Mouse (Mus musculus): ENCODE data around the gene Il6. TPM values are rescaled to one million over a fixed set of nuclear protein-coding genes. Genes with fewer than 3 reads are reported as not detected.

Il6 gene
- polyA plus RNA-seq (2014; fragmentation: Nextera tagmentation; extraction: Ambion mirVana), result not detected in 2 replicates

DNA sequence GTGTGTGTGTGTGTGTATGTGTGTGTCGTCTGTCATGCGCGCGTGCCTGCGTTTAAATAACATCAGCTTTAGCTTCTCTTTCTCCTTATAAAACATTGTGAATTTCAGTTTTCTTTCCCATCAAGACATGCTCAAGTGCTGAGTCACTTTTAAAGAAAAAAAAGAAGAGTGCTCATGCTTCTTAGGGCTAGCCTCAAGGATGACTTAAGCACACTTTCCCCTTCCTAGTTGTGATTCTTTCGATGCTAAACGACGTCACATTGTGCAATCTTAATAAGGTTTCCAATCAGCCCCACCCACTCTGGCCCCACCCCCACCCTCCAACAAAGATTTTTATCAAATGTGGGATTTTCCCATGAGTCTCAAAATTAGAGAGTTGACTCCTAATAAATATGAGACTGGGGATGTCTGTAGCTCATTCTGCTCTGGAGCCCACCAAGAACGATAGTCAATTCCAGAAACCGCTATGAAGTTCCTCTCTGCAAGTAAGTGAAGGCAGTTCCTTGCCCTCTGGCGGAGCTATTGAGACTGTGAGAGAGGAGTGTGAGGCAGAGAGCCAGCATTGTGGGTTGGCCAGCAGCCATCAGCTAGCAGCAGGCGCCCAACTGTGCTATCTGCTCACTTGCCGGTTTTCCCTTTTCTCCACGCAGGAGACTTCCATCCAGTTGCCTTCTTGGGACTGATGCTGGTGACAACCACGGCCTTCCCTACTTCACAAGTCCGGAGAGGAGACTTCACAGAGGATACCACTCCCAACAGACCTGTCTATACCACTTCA, at the start of gene Il6:
TSS of gene Il6 (plus strand) at position 389 of the 778 bp plus-strand sequence.
- no peak within 1 kb of the TSS for H3K4me2 ChIP-seq (ENCODE audit: low read depth, low read length)
- no peaks in the 10 kb centered on the region for H3K4me1 ChIP-seq (ENCODE audit: control insufficient read depth, insufficient read depth, low read length)
- H3K36me3 ChIP-seq (ENCODE audit: control insufficient read depth, insufficient read depth, low read length), result no peaks in the 10 kb centered on the region
- H3K9ac ChIP-seq (replicated peaks; ENCODE audit: low read depth, low read length), result no peak within 1 kb of the TSS
- no peak within 1 kb of the TSS for H3K27ac ChIP-seq (ENCODE audit: low read depth, low read length)
- WGBS, result 61% methylated on average over 16 of the region's 16 CpGs
- H3K27me3 ChIP-seq (ENCODE audit: control insufficient read depth, insufficient read depth, low read length), result no peaks in the 10 kb centered on the region
- ATAC-seq (ENCODE audit: low read depth), result peak; percentile 70; the same call in 1 of the 2 replicates
- no peak within 1 kb of the TSS for H3K4me3 ChIP-seq (ENCODE audit: low read depth, low read length)
- no peaks in the 10 kb centered on the region for H3K9me3 ChIP-seq (ENCODE audit: control insufficient read depth, low read length)

DNA sequence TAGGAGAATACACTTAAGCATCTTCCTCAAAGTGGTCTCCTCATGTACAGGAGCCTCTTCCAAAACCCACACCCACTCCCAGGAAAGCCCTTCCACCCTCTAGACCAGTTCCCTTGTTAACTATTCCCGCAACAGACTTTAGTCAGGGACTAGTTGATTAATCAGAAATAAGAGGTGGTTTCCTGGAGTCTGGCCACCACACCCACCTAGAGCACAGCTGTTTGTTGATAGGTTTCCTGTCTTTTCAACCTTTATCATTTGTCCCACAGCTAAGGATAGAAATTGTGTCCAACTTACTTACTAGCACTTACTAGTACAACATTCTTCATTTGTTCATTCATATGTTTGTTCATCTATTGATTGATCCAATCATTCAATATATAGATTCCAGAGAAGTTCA, 49.4 kb upstream of the Il6 start:
- H3K4me1 ChIP-seq (ENCODE audit: control insufficient read depth, insufficient read depth, low read length), result no peaks in the 10 kb centered on the region
- H3K36me3 ChIP-seq (ENCODE audit: control insufficient read depth, insufficient read depth, low read length), result no peaks in the 10 kb centered on the region
- ATAC-seq (ENCODE audit: low read depth), result no peak
- no peak overlapping the region for H3K4me3 ChIP-seq (ENCODE audit: low read depth, low read length)
- H3K9ac ChIP-seq (replicated peaks; ENCODE audit: low read depth, low read length), result no peak overlapping the region
- no peak overlapping the region for H3K27ac ChIP-seq (ENCODE audit: low read depth, low read length)
- H3K4me2 ChIP-seq (ENCODE audit: low read depth, low read length), result no peak overlapping the region
- H3K27me3 ChIP-seq (ENCODE audit: control insufficient read depth, insufficient read depth, low read length), result no peaks in the 10 kb centered on the region
- 85% methylated on average over 1 of the region's 1 CpGs for WGBS
- no peaks in the 10 kb centered on the region for H3K9me3 ChIP-seq (ENCODE audit: control insufficient read depth, low read length)

DNA sequence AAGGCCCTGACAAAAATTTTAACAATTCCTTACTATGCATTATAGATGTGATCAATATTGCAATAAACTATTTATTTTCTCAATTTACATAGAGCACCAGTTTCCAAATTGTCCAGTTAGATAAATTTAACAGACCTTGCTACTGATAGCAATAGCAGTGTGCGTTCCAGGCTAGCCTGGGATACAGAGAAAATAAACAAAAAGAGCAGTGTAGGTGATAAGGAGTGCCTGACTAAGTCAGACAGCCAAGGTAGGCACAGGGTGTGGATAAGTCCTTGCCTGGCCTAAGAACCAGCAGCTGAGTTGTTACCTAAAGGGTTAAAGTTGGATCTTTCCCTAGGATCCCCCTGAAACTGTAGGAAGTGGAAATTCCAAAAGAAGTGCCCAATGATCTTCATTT, 42.7 kb upstream of the Il6 start:
- Histone ChIP-seq H3K9ac (replicated peaks; ENCODE audit: low read depth, low read length) (no peak overlapping the region), H3K4me2 (ENCODE audit: low read depth, low read length) (no peak overlapping the region), H3K27ac (ENCODE audit: low read depth, low read length) (no peak overlapping the region), H3K36me3 (ENCODE audit: control insufficient read depth, insufficient read depth, low read length) (no peaks in the 10 kb centered on the region), H3K4me3 (ENCODE audit: low read depth, low read length) (no peak overlapping the region), H3K27me3 (ENCODE audit: control insufficient read depth, insufficient read depth, low read length) (no peaks in the 10 kb centered on the region), H3K4me1 (ENCODE audit: control insufficient read depth, insufficient read depth, low read length) (no peaks in the 10 kb centered on the region), H3K9me3 (ENCODE audit: control insufficient read depth, low read length) (no peaks in the 10 kb centered on the region)
- ATAC-seq (ENCODE audit: low read depth), result no peak
- 89% methylated on average over 1 of the region's 1 CpGs for WGBS

DNA sequence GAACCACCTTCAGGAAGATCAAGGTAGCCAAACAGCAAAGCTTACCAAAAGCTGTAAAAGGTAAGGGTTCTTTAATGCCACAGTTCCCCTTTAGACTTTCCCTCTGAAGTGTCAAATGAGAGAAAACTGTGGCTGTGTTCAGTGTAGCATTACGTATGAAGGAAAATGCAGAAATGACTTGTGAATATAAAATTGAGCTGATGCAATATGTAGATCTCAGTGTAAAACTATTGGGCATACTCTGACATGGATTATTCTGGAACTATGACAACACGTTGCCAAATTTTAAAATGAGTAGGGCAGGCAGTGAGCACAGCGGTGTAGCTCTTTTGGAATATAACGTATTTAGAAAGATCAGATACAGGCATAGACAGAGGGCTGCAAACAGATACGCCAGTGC, 40.1 kb upstream of the Il6 start:
- Histone ChIP-seq H3K4me3 (ENCODE audit: low read depth, low read length) (no peak overlapping the region), H3K4me1 (ENCODE audit: control insufficient read depth, insufficient read depth, low read length) (no peaks in the 10 kb centered on the region), H3K4me2 (ENCODE audit: low read depth, low read length) (no peak overlapping the region), H3K36me3 (ENCODE audit: control insufficient read depth, insufficient read depth, low read length) (no peaks in the 10 kb centered on the region), H3K9me3 (ENCODE audit: control insufficient read depth, low read length) (no peaks in the 10 kb centered on the region), H3K27me3 (ENCODE audit: control insufficient read depth, insufficient read depth, low read length) (no peaks in the 10 kb centered on the region), H3K27ac (ENCODE audit: low read depth, low read length) (no peak overlapping the region), H3K9ac (replicated peaks; ENCODE audit: low read depth, low read length) (no peak overlapping the region)
- ATAC-seq (ENCODE audit: low read depth), result no peak
- WGBS, result 88% methylated on average over 5 of the region's 5 CpGs

DNA sequence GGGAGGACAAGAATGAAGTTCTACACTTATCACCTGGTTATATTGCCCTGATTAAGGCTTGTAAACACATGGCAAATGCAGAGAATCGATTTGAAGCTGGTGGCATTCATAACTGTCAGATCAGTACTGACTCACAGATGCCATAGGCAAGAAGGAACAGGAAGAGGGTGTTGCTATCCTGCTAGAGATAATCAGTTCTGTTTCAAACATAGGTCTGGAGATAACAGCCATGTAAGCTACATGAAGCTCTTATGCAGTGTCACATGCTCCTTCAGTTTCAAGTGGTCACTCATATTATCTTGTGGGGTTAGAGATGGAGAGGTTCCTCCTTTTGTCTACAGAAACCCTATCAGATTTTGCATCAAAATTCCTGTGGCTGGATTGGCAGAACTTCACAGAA, 39.4 kb upstream of the Il6 start:
- Histone ChIP-seq H3K27ac (ENCODE audit: low read depth, low read length) (no peak overlapping the region), H3K9me3 (ENCODE audit: control insufficient read depth, low read length) (no peaks in the 10 kb centered on the region), H3K4me2 (ENCODE audit: low read depth, low read length) (no peak overlapping the region), H3K9ac (replicated peaks; ENCODE audit: low read depth, low read length) (no peak overlapping the region), H3K36me3 (ENCODE audit: control insufficient read depth, insufficient read depth, low read length) (no peaks in the 10 kb centered on the region), H3K4me3 (ENCODE audit: low read depth, low read length) (no peak overlapping the region), H3K4me1 (ENCODE audit: control insufficient read depth, insufficient read depth, low read length) (no peaks in the 10 kb centered on the region), H3K27me3 (ENCODE audit: control insufficient read depth, insufficient read depth, low read length) (no peaks in the 10 kb centered on the region)
- ATAC-seq (ENCODE audit: low read depth), result no peak
- WGBS, result 76% methylated on average over 1 of the region's 1 CpGs

DNA sequence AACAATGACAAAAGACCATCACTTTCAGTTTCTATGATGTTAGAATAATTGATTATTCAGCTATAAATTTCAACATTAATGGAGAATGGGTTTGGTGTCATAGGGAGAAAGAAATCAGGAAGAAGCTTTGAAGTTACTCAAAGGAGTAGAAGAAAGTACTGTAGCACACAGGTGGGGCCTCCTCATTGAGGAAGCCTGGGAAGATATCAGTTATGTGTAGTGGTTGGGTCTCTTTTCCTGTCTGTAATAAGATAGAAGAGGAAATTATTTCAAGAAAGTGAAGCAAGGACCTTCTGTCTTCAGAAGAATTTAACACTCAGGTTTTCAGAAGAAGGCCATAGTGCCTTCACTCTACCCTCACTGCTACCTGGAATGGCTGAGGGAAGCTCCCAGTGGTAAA, 38.8 kb upstream of the Il6 start:
- H3K27ac ChIP-seq (ENCODE audit: low read depth, low read length), result no peak overlapping the region
- no peaks in the 10 kb centered on the region for H3K4me1 ChIP-seq (ENCODE audit: control insufficient read depth, insufficient read depth, low read length)
- H3K27me3 ChIP-seq (ENCODE audit: control insufficient read depth, insufficient read depth, low read length), result no peaks in the 10 kb centered on the region
- ATAC-seq (ENCODE audit: low read depth), result no peak
- no peak overlapping the region for H3K4me2 ChIP-seq (ENCODE audit: low read depth, low read length)
- H3K9ac ChIP-seq (replicated peaks; ENCODE audit: low read depth, low read length), result no peak overlapping the region
- no peak overlapping the region for H3K4me3 ChIP-seq (ENCODE audit: low read depth, low read length)
- no peaks in the 10 kb centered on the region for H3K9me3 ChIP-seq (ENCODE audit: control insufficient read depth, low read length)
- no peaks in the 10 kb centered on the region for H3K36me3 ChIP-seq (ENCODE audit: control insufficient read depth, insufficient read depth, low read length)

DNA sequence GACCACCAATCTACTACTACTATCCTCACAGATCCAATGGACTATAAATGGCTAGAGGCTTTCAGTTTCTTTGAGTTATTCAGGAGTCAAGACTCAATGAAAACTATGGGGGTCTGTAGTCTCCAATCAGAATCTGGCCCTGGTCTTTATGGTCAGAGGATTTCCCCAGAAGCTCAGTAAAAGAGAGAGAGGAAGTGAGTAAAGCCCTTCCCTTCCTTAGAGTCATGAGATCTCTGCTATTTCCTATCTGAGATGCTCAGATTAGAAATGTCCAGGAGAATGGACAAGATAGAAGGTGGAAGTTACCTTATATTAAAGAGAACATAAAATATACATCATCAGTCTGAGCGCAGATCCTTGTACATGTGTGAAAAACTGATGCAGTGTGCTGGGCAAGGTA, 19.3 kb upstream of the Il6 start:
- Histone ChIP-seq H3K4me1 (ENCODE audit: control insufficient read depth, insufficient read depth, low read length) (no peaks in the 10 kb centered on the region), H3K9me3 (ENCODE audit: control insufficient read depth, low read length) (no peaks in the 10 kb centered on the region), H3K9ac (replicated peaks; ENCODE audit: low read depth, low read length) (no peak overlapping the region), H3K27me3 (ENCODE audit: control insufficient read depth, insufficient read depth, low read length) (no peaks in the 10 kb centered on the region), H3K36me3 (ENCODE audit: control insufficient read depth, insufficient read depth, low read length) (no peaks in the 10 kb centered on the region), H3K4me2 (ENCODE audit: low read depth, low read length) (no peak overlapping the region), H3K27ac (ENCODE audit: low read depth, low read length) (no peak overlapping the region), H3K4me3 (ENCODE audit: low read depth, low read length) (no peak overlapping the region)
- ATAC-seq (ENCODE audit: low read depth), result no peak
- WGBS, result 100% methylated on average over 1 of the region's 1 CpGs

DNA sequence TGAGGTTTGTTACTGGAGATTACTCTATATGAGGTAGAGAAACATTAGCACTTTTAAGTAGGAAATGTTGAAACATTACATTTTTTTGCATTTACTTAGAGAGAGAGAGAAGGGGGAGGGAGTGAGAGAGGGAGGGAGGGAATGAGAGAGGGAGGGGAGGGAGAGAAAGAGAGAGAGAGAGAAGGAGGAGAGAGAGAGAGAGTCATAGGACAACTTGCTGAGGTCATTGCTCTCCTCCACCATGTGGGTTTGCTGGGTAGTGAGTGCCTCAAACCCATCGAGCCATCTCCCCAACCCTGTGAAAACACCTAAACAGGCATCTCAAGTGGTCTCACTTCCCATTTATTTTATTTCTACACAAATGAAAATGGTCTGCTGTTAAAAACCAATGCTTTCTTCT, 18.6 kb upstream of the Il6 start:
- Histone ChIP-seq H3K27me3 (ENCODE audit: control insufficient read depth, insufficient read depth, low read length) (no peaks in the 10 kb centered on the region), H3K27ac (ENCODE audit: low read depth, low read length) (no peak overlapping the region), H3K4me3 (ENCODE audit: low read depth, low read length) (no peak overlapping the region), H3K36me3 (ENCODE audit: control insufficient read depth, insufficient read depth, low read length) (no peaks in the 10 kb centered on the region), H3K9me3 (ENCODE audit: control insufficient read depth, low read length) (no peaks in the 10 kb centered on the region), H3K4me1 (ENCODE audit: control insufficient read depth, insufficient read depth, low read length) (no peaks in the 10 kb centered on the region), H3K4me2 (ENCODE audit: low read depth, low read length) (no peak overlapping the region), H3K9ac (replicated peaks; ENCODE audit: low read depth, low read length) (no peak overlapping the region)
- no peak for ATAC-seq (ENCODE audit: low read depth)
- 95% methylated on average over 1 of the region's 1 CpGs for WGBS

DNA sequence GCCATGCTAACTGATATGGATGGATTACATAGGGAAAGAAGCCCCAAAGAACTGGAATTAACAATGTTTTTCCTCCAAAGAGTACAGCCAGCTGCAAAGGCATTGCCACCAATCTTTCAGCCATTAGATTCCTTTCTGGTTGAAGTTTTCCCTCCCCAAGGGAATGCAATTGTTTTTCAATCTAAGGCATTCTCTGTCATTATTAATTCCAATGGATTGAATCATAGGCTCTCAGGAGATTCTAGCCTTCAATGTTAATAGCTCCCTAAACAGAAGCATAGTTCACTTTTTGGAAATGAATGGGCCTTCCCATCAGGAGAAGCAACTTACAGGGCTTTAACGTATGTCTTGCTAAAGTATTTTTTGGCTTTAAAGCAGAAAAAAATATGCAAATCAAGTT, 15.6 kb upstream of the Il6 start:
- no peaks in the 10 kb centered on the region for H3K27me3 ChIP-seq (ENCODE audit: control insufficient read depth, insufficient read depth, low read length)
- H3K9ac ChIP-seq (replicated peaks; ENCODE audit: low read depth, low read length), result no peak overlapping the region
- H3K36me3 ChIP-seq (ENCODE audit: control insufficient read depth, insufficient read depth, low read length), result no peaks in the 10 kb centered on the region
- WGBS, result 70% methylated on average over 1 of the region's 1 CpGs
- no peak for ATAC-seq (ENCODE audit: low read depth)
- H3K9me3 ChIP-seq (ENCODE audit: control insufficient read depth, low read length), result no peaks in the 10 kb centered on the region
- H3K4me1 ChIP-seq (ENCODE audit: control insufficient read depth, insufficient read depth, low read length), result no peaks in the 10 kb centered on the region
- no peak overlapping the region for H3K4me2 ChIP-seq (ENCODE audit: low read depth, low read length)
- H3K4me3 ChIP-seq (ENCODE audit: low read depth, low read length), result no peak overlapping the region
- no peak overlapping the region for H3K27ac ChIP-seq (ENCODE audit: low read depth, low read length)

Measured in neural tube, embryonic 14.5 days (tissue).